Mouse (Mus musculus) monocyte, adult 2 months (primary cell): ENCODE measurements around the gene Aimp2.

Experiments used
- DNase-seq, 2 experiments: peaks; one replicate each; pipeline ENCODE4 v3.0.0; 2022; ENCODE audit warnings: low spot score in 2 of 2, low read depth in 1 of 2

Gene Aimp2

GRCm38 (mm10) chr5:143902111-143902510 lies 7.5 kb downstream of the Aimp2 start:
- no peak for DNase-seq

- no peak for DNase-seq
These were observed 11.9 kb downstream of the Aimp2 start, which contains the start of gene Ankrd61 for GRCm38 (mm10) chr5:143897635-143898330. Gene Ankrd61, minus strand, starts transcription at chr5:143897685.

GRCm38 (mm10) chr5:143893396-143893795 lies 16.3 kb downstream of the Aimp2 start:
- DNase-seq = no peak

- no peak for DNase-seq
These were observed 17.3 kb downstream of the Aimp2 start for GRCm38 (mm10) chr5:143892255-143892886.

- DNase-seq = no peak
These were observed 18.9 kb downstream of the Aimp2 start for GRCm38 (mm10) chr5:143890741-143891140.

GRCm38 (mm10) chr5:143885274-143885673 lies 24.4 kb downstream of the Aimp2 start:
- no peak for DNase-seq

- DNase-seq = no peak
These were observed 35.1 kb downstream of the Aimp2 start for GRCm38 (mm10) chr5:143874571-143874970.

- DNase-seq = no peak
These were observed 38.0 kb downstream of the Aimp2 start for GRCm38 (mm10) chr5:143871547-143872169.
